Mouse (Mus musculus): ENCODE data around the gene Tnfsf12. TPM values are rescaled to one million over a fixed set of nuclear protein-coding genes. Genes with fewer than 3 reads are reported as not detected.

Tnfsf12 gene
- polyA plus RNA-seq (2012): 7.9 and 10.0 TPM in 2 replicates

DNA sequence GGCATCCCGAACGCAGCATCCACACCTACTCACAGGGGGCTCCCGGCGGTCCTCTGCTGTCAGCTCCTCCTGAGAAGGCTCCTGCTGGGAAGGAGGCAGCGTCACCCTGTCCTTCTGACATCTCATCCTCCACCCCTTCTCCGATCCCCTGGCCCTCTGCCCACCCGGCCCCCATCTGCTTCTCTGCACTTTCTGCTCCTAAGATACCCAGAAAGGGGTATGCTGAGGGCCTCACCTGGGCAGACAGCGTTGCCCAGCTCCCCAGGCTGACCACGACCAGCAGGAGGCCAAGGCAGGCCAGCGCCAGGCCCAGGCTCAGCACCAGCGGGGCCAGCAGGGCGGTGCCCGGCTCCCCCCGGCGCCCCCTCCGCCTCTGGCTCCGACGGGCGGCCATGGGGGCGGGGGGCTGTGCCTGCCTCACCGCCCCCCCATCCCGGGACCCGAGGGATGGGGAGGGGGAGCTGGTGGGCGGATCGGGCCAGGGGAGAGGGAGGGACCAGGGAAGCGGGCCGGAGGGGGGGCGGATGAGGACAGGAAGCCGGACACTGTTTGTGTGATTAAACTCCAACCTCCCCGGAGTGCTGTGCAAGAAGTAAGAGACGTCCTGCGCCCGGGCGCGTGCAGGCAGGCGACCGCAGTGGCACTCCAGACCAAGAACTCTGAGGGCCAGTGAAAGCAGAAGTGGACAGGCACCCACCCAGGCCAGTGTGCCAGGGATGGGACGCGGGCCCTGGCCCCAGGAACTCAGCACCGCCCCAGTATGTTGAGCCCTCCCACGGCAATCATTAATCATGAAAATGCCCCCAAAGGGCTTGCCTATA, at the start of gene Tnfsf12, which contains the start of gene Tnfsfm13:
Gene Tnfsf12 (minus strand): TSS at position 489 of the 821 bp plus-strand sequence.
Gene Tnfsfm13 (minus strand): TSS at position 738 of the 821 bp plus-strand sequence.

DNA sequence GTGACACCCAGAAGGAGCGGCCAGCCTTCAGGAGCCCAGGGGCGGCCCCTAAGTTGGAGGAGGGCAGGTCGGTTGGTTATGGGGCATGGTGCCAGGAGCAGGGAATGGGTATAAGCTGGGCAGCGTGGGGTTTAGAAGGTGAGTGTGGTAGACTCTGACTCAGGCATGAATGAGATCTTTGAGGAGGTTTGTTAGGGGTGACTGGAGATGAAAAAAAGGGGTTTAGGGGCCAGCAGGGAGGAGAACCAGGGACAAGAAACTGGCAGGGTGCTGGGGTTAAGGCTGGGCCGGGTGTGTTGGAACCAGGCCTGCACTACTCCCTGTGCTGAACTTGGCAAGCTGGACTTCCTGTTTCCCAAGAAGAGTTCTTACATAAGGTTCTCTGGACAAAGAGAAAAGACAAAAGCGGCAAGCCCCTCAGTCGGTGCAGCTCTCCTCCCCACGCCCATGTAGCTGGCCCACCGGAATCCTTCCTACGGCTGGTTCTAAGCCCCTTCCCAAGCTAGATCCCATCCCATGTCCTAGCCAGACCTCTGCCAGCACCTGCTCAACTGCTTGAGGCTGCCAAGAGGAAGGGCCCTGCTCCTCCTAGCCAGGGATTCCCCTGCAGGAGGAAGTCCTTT, 10.0 kb downstream of the Tnfsf12 start, which contains the start of gene Tnfsf13:
Gene Tnfsf13 (minus strand): TSS at position 259 of the 623 bp plus-strand sequence.

DNA sequence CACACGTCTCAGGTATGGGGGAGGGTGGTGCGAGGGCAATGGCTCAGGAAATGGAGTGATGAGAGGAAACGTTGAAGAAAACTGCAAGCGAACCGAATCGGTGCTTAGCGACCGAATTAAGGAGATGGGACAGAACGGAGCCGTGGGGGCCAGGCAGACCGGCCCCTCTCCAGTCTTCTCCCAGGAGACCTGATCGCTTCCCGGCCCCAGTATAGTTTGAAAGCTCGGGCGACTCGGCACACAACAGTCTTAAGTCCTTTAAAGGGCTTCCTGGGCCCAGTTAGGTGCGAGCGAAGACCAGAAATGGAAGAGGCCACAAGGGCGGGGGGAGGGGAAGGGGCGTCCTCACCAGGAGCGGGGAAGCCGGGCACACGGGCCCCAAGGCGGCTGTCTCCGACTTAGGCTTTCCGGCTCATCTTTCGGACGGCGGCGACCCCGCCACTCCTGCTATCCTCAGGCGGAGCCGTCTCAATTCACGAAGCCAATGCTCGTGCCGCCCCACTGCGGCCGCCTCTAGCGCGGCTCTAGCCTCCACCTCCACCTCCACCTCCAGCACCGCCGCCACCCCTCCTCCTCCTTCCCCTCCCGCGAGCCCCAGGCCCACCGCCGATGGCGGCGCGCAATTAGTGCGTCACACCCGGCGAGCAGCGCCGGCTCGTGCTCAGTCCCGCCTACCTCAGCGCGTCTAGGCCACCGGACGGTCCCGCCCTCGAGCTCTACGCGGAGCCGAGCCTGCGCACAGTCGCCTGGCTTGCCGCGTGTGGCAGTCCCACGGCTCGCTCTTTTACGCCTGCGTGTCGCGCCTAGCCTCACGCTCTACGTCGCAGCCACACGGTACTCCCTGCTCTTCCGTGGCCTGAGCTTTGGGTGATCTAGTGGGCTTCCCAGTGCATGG, 14.1 kb downstream of the Tnfsf12 start, which contains the start of gene Senp3:
Gene Senp3 (minus strand): TSS at position 771 of the 895 bp plus-strand sequence.

DNA sequence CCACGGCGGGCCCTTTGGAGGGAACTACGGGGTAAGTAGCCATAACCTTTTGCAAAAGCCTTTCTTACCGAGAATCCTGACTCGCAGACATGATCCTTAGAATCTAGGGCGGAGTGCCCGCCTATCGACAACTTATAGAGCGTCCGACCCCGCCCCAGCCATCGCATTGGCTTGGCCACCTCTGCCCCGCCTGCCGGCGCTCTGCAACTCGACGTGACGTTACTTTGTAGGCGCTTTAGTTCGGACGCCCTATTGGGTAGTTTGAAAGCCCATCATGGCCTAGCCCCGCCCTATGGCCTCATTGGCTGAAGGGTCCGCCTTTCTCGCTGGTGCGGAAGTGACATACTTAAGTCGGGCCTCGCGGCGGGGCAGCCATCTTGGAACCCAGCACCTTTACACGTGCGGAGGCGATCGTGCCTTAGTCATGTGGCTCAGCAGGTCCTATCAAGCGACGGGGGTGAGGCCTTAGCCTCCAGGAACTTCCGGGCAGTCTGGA, 23.4 kb downstream of the Tnfsf12 start, which contains the start of gene Eif4a1:
Gene Eif4a1 (minus strand): TSS at position 213 of the 496 bp plus-strand sequence.

DNA sequence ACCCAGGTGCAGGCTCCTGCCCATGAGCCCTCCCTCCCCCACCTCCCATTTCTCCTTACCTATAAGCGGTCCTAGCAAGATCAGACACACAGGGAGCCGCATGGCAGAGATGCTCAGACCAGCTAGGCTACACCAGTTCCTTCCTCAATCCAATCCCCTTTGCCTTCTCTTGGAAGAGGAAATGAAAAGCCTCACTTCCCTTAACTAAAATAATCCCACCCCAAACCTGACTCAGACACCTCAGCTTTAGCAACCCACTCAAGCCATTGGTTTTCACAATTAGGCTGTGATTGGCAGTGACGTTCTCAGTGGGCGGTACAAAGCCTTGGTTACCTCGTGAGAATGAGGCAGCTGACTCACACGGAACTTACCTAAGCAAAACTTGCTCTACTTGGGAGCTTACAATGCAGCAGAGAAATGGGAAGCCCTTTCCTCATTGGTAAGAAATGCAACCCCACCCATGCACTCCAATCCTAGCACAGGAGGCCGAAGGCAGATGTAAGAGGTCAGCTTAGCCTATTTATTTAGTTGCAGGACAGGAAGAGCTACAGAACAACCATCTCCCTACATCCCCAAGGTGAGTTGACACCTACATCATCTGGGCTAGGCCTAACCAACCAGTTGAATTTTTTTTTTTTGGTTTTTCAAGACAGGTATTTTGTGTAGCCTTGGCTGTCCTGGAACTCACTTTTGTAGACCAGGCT, 29.5 kb downstream of the Tnfsf12 start, which contains the start of gene Cd68:
Gene Cd68 (minus strand): TSS at position 193 of the 704 bp plus-strand sequence.

DNA sequence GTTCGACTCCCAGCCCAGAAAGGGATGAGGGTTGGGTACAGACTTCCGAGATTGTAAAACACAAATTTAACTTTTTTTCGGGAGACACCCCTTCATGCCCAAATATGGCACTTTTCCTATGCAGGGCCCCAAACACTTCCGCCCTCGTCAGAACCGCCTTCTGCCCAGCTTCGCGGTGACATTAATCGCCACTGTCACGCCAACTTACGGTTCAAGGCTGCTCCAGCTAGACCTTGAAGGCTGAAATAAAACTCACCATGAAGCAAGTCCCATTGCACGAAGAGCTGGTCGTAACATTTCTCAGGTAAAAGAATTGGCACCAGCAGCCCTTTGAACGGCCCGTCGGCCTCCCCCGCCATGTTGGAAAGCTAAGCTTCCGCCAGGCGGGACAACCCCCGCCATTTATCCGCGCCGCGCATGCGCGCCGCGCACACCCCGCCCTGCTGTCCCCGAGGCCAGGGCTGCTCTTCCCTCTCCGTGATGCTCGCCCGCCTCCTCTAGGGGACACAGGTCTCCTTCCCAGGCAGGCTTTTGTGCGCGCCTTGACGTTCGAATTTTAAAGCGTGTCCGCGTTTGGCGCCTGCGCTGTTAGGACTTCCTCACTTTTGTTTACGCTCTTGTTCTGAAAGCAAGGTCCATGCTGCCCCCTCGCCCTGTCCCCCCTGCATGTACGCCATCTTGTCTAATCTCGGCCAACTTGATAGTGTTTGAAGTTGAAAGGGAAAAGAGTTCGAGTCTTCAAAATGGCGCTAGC, 33.3 kb downstream of the Tnfsf12 start, which contains the start of gene Mpdu1:
Gene Mpdu1 (minus strand): TSS at position 430 of the 754 bp plus-strand sequence.

DNA sequence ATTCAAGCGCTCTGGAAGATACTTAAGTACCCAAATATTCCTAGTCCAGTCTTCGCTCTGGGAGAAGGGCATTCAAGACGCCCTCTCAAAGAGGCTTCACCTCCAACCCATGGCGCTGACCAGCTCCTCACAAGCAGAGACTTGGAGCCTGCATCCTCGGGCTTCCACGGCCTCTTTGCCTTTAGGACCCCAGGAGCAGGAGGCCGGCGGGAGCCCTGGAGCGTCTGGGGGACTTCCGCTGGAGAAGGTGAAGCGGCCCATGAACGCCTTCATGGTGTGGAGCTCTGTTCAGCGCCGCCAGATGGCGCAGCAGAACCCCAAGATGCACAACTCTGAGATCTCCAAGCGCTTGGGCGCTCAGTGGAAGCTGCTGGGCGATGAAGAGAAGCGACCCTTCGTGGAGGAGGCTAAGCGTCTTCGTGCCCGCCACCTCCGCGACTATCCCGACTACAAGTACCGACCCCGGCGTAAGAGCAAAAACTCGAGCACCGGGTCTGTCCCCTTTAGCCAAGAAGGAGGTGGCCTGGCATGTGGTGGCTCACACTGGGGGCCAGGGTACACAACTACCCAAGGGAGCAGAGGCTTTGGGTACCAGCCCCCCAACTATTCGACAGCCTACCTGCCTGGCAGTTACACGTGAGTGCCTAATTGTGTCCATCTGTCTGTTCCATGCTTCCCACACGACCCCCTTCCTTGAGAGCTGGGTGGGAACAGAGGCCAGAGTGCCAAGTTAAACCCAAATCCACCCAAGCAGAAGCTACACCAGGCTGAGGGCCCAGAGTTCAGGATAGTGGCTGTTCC, 40.2 kb downstream of the Tnfsf12 start, which contains the start of gene Sox15:
Gene Sox15 (plus strand): TSS at position 51 of the 801 bp plus-strand sequence.

Other genes starting within 250 kb of the Tnfsf12 start
- 0.03 TPM in 1 of 2 replicates, not detected in the other for gene Dnah2, start 146.7 kb downstream of the Tnfsf12 start, polyA plus RNA-seq (2012)
- 0.69 and 1.4 TPM in 2 replicates for gene Efnb3, start 135.6 kb downstream of the Tnfsf12 start, polyA plus RNA-seq (2012)
- 15.1 and 19.3 TPM in 2 replicates for gene Wrap53, start 115.6 kb downstream of the Tnfsf12 start, polyA plus RNA-seq (2012)
- gene Trp53, start 115.5 kb downstream of the Tnfsf12 start, polyA plus RNA-seq (2012): 107 and 113 TPM in 2 replicates
- 60.8 and 72.4 TPM in 2 replicates for gene Atp1b2, start 89.9 kb downstream of the Tnfsf12 start, polyA plus RNA-seq (2012)
- not detected in 2 replicates for gene Shbg, start 77.9 kb downstream of the Tnfsf12 start, polyA plus RNA-seq (2012)
- not detected in 2 replicates for gene Sat2, start 73.8 kb downstream of the Tnfsf12 start, polyA plus RNA-seq (2012)
- gene Fxr2, start 62.9 kb downstream of the Tnfsf12 start, polyA plus RNA-seq (2012): 78.1 and 86.4 TPM in 2 replicates
- gene Sox15, start 40.5 kb downstream of the Tnfsf12 start, polyA plus RNA-seq (2012): 0.48 and 1.3 TPM in 2 replicates
- gene Mpdu1, start 33.2 kb downstream of the Tnfsf12 start, polyA plus RNA-seq (2012): 34.6 and 45.3 TPM in 2 replicates
- 27.8 and 36.3 TPM in 2 replicates for gene Cd68, start 29.7 kb downstream of the Tnfsf12 start, polyA plus RNA-seq (2012)
- gene Eif4a1, start 23.4 kb downstream of the Tnfsf12 start, polyA plus RNA-seq (2012): 275 and 277 TPM in 2 replicates
- gene Senp3, start 13.8 kb downstream of the Tnfsf12 start, polyA plus RNA-seq (2012): 103 and 104 TPM in 2 replicates
- gene Tnfsf13, start 10.1 kb downstream of the Tnfsf12 start, polyA plus RNA-seq (2012): 11.4 TPM in 2 replicates
- 2.5 and 3.6 TPM in 2 replicates for gene Tnfsfm13, start 249 bp upstream of the Tnfsf12 start, polyA plus RNA-seq (2012)
- 82.4 and 83.8 TPM in 2 replicates for gene Polr2a, start 62.8 kb upstream of the Tnfsf12 start, polyA plus RNA-seq (2012)
- not detected in 2 replicates for gene Slc35g3, start 66.1 kb upstream of the Tnfsf12 start, polyA plus RNA-seq (2012)
- gene Zbtb4, start 70.1 kb upstream of the Tnfsf12 start, polyA plus RNA-seq (2012): 3.7 and 6.1 TPM in 2 replicates
- gene Chrnb1, start 100.1 kb upstream of the Tnfsf12 start, polyA plus RNA-seq (2012): 1.1 and 1.2 TPM in 2 replicates
- gene Fgf11, start 106.0 kb upstream of the Tnfsf12 start, polyA plus RNA-seq (2012): 1.1 and 1.4 TPM in 2 replicates
- 0.03 TPM in 1 of 2 replicates, not detected in the other for gene Tmem102, start 109.8 kb upstream of the Tnfsf12 start, polyA plus RNA-seq (2012)
- gene Gm39566, start 119.4 kb upstream of the Tnfsf12 start, polyA plus RNA-seq (2012): not detected in 2 replicates
- gene Spem2, start 122.6 kb upstream of the Tnfsf12 start, polyA plus RNA-seq (2012): not detected in 2 replicates
- 0.11 TPM in 1 of 2 replicates, not detected in the other for gene Spem1, start 126.3 kb upstream of the Tnfsf12 start, polyA plus RNA-seq (2012)
- gene Nlgn2, start 141.9 kb upstream of the Tnfsf12 start, polyA plus RNA-seq (2012): 40.3 and 57.2 TPM in 2 replicates
- gene Tmem256, start 142.7 kb upstream of the Tnfsf12 start, polyA plus RNA-seq (2012): 437 and 678 TPM in 2 replicates
- 149 and 165 TPM in 2 replicates for gene Plscr3, start 150.5 kb upstream of the Tnfsf12 start, polyA plus RNA-seq (2012)
- 0.27 and 0.99 TPM in 2 replicates for gene Tnk1, start 162.9 kb upstream of the Tnfsf12 start, polyA plus RNA-seq (2012)
- not detected in 2 replicates for gene Tmem95, start 182.2 kb upstream of the Tnfsf12 start, polyA plus RNA-seq (2012)
- gene Kctd11, start 185.6 kb upstream of the Tnfsf12 start, polyA plus RNA-seq (2012): 1.2 and 1.7 TPM in 2 replicates
- gene Acap1, start 199.7 kb upstream of the Tnfsf12 start, polyA plus RNA-seq (2012): 138 and 178 TPM in 2 replicates
- gene 2810408A11Rik, start 205.1 kb upstream of the Tnfsf12 start, polyA plus RNA-seq (2012): 1.7 and 2.8 TPM in 2 replicates
- 79.1 and 86.6 TPM in 2 replicates for gene Neurl4, start 205.2 kb upstream of the Tnfsf12 start, polyA plus RNA-seq (2012)
- gene Gps2, start 218.0 kb upstream of the Tnfsf12 start, polyA plus RNA-seq (2012): 173 and 210 TPM in 2 replicates
- gene Eif5a, start 226.1 kb upstream of the Tnfsf12 start, polyA plus RNA-seq (2012): 2,243 and 2,337 TPM in 2 replicates
- 1.3 and 1.6 TPM in 2 replicates for gene Ybx2, start 239.9 kb upstream of the Tnfsf12 start, polyA plus RNA-seq (2012)